Mouse (Mus musculus) ES-E14 (cell line): ENCODE measurements around the gene Sc5d.

Experiments
- HCFC1 ChIP-seq: IDR thresholded peaks from 2 replicates; pipeline ENCODE4 v1.6.1; 2012; ENCODE audit warnings: low read length, inconsistent platforms, borderline replicate concordance; ENCODE audit not compliant: insufficient read depth
- MAFK ChIP-seq: IDR thresholded peaks from 2 replicates; pipeline ENCODE4 v1.6.1; 2014; ENCODE audit warnings: mild to moderate bottlenecking, low read depth, low read length, inconsistent platforms; ENCODE audit not compliant: insufficient read depth
- ZNF384 ChIP-seq: IDR thresholded peaks from 2 replicates; pipeline ENCODE4 v1.6.1; 2012; ENCODE audit warnings: low read depth, low read length, inconsistent platforms

GRCm38 (mm10) chr9:42273682-42274296 lies 9.7 kb upstream of the Sc5d start:
- TF ChIP-seq MAFK, result no peak
- TF ChIP-seq HCFC1, result no peak
- no peak for TF ChIP-seq ZNF384
